Mouse (Mus musculus) heart, postnatal 0 days (tissue): ENCODE data around the gene Lfng. TPM values are rescaled to one million over a fixed set of nuclear protein-coding genes. Genes with fewer than 3 reads are reported as not detected.

ENCODE experiments used
- ATAC-seq: fragments of 200-750 bp; cut with Nextera tagmentation; 2 replicates; pipeline ENCODE4 v1.8.0; 2017; ENCODE audit warnings: low read depth, moderate number of reproducible peaks, moderate library complexity; ENCODE audit not compliant: insufficient read depth
- DNase-seq: peaks from one replicate; pipeline ENCODE4 v3.0.0-alpha.2; 2016; ENCODE audit warnings: low spot score
- H3K27ac ChIP-seq: fragments of 300-500 bp; sonication (generic); 2 replicates; pipeline ENCODE4 v1.5.1; 2014; ENCODE audit warnings: low read depth, mild to moderate bottlenecking
- H3K27me3 ChIP-seq: fragments of 300-500 bp; sonication (generic); 2 replicates; pipeline ENCODE4 v1.6.1; 2014; ENCODE audit warnings: low read length, mixed read lengths; ENCODE audit not compliant: control insufficient read depth, insufficient read depth
- H3K36me3 ChIP-seq: fragments of 300-500 bp; sonication (generic); replicated peaks from 2 replicates; pipeline ENCODE4 v1.6.1; 2014; ENCODE audit warnings: low read length, mixed read lengths; ENCODE audit not compliant: control insufficient read depth, insufficient read depth
- H3K4me1 ChIP-seq: fragments of 300-500 bp; sonication (generic); 2 replicates; pipeline ENCODE4 v1.6.1; 2014; ENCODE audit warnings: antibody characterized with exemption; ENCODE audit not compliant: control insufficient read depth, insufficient read depth
- H3K4me2 ChIP-seq: fragments of 300-500 bp; sonication (generic); 2 replicates; pipeline ENCODE4 v1.6.1; 2014; ENCODE audit warnings: low read depth, mild to moderate bottlenecking, low read length, moderate library complexity
- H3K4me3 ChIP-seq: fragments of 300-500 bp; sonication (generic); 2 replicates; pipeline ENCODE4 v1.5.1; 2014; ENCODE audit warnings: low read depth, low read length
- H3K9ac ChIP-seq: fragments of 300-500 bp; sonication (generic); replicated peaks from 2 replicates; pipeline ENCODE4 v1.6.1; 2014; ENCODE audit warnings: low read depth, low read length, mixed read lengths
- H3K9me3 ChIP-seq: fragments of 300-500 bp; sonication (generic); replicated peaks from 2 replicates; pipeline ENCODE4 v1.6.1; 2016; ENCODE audit warnings: low read length; ENCODE audit not compliant: control insufficient read depth
- CTCF ChIP-seq: IDR thresholded peaks from 2 replicates; pipeline ENCODE4 v1.5.1; 2016; ENCODE audit warnings: antibody characterized with exemption, control low read depth, low read depth
- EP300 ChIP-seq: IDR thresholded peaks from 2 replicates; pipeline ENCODE4 v1.6.1; 2016; ENCODE audit warnings: antibody characterized with exemption, low read depth
- WGBS: fragments of 180-500 bp; shearing (Covaris S2); extraction: QIAGEN DNeasy Blood & Tissue Kit; methylation state at CpG from one replicate; pipeline ENCODE4 v1.1.7; 2014; 5-methylcytosine and 5-hydroxymethylcytosine counted together
- polyA plus RNA-seq: library from polyadenylated mRNA; unstranded; fragments of >200 nt; fragmentation: Nextera tagmentation; extraction: Ambion mirVana; gene quantifications from 2 replicates; pipeline ENCODE4 v1.2.1, GENCODE M21; 2015
- total RNA-seq: library from RNA; depleted of rRNA; stranded (reverse); fragments of >200 nt; gene quantifications from 2 replicates; pipeline ENCODE4 v1.2.3, GENCODE M21; 2014; ENCODE audit warnings: low replicate concordance

The Lfng gene
- total and polyA plus RNA-seq, 2 experiments from 2014 or later: 4.4 to 8.2 TPM

- Histone ChIP-seq H3K4me3 (no peak overlapping the region), H3K4me2 (no peak overlapping the region), H3K4me1 (peaks cover 27% of the 10 kb centered on the region), H3K9ac (no peak overlapping the region), H3K36me3 (no peaks in the 10 kb centered on the region), H3K27ac (peak overlapping the region; percentile 80), H3K9me3 (no peaks in the 10 kb centered on the region), H3K27me3 (no peaks in the 10 kb centered on the region)
- DNase-seq (peak; percentile 78), ATAC-seq (peak; percentile 31)
- TF ChIP-seq CTCF (no peak), EP300 (0 out of 2 replicates have a peak, but pooled peaks have one; percentile 57)
- WGBS: 5% methylated on average over 7 of the region's 7 CpGs
These were observed 45.5 kb downstream of the Lfng start for GRCm38 (mm10) chr5:140652587-140652986.

DNA sequence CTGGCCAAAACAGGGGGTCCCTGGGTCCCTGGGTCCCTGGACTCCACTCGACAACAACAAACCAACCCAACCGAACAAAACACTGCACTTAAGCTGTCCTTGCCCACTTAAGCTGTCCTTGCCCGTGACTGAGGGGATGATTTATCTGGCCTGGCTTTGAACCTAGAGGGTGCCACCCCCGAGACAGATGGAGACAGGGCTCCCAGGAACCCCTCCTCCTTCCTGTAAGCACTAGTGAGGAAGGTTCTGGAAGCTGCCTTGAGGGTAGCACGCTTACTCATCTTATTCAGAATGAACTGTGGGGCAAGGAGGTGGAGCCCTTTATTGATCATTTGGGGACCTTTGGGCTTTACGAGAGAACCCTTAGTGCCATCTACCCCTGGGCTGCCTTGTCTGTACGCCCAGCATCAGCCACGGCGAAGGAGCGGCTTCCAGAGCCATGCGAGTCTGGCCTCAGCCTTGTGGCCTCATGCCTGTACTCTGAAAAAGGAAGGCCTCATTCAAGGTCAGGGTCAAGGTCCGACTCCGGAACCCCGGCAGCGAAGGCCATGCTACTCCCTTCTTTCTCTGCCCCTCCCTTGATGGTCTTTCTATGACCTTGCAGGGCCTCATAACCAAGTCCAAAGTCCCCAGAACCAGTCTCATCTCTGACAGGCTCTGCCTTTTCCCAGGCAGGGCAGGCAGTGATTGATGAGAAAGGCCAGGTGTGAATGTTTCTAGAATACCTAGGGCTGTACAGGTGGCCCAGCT lies 47.2 kb downstream of the Lfng start:
- TF ChIP-seq EP300 (no peak), CTCF (no peak)
- Histone ChIP-seq H3K27me3 (no peaks in the 10 kb centered on the region), H3K4me2 (no peak overlapping the region), H3K9ac (no peak overlapping the region), H3K27ac (no peak overlapping the region), H3K4me3 (no peak overlapping the region), H3K4me1 (peaks cover 20% of the 10 kb centered on the region), H3K36me3 (no peaks in the 10 kb centered on the region), H3K9me3 (no peaks in the 10 kb centered on the region)
- ATAC-seq: no peak
- WGBS: 75% methylated on average over 15 of the region's 15 CpGs
- DNase-seq: no peak

GRCm38 (mm10) chr5:140659607-140660272 lies 52.6 kb downstream of the Lfng start:
- Histone ChIP-seq H3K9me3 (no peaks in the 10 kb centered on the region), H3K9ac (no peak overlapping the region), H3K4me2 (no peak overlapping the region), H3K27ac (no peak overlapping the region), H3K4me1 (peaks cover 18% of the 10 kb centered on the region), H3K36me3 (no peaks in the 10 kb centered on the region), H3K4me3 (no peak overlapping the region), H3K27me3 (no peaks in the 10 kb centered on the region)
- TF ChIP-seq EP300 (no peak), CTCF (no peak)
- WGBS: 53% methylated on average over 16 of the region's 16 CpGs
- DNase-seq (no peak), ATAC-seq (no peak)

- no peak overlapping the region for H3K4me2 ChIP-seq
- ATAC-seq: no peak
- H3K36me3 ChIP-seq: no peaks in the 10 kb centered on the region
- TF ChIP-seq CTCF (no peak), EP300 (no peak)
- no peak for DNase-seq
- peaks cover 18% of the 10 kb centered on the region for H3K4me1 ChIP-seq
- 61% methylated on average over 1 of the region's 1 CpGs for WGBS
- no peak overlapping the region for H3K4me3 ChIP-seq
- no peak overlapping the region for H3K27ac ChIP-seq
- no peak overlapping the region for H3K9ac ChIP-seq
- H3K9me3 ChIP-seq: no peaks in the 10 kb centered on the region
- H3K27me3 ChIP-seq: no peaks in the 10 kb centered on the region
These were observed 53.3 kb downstream of the Lfng start for GRCm38 (mm10) chr5:140660398-140660797.

DNA sequence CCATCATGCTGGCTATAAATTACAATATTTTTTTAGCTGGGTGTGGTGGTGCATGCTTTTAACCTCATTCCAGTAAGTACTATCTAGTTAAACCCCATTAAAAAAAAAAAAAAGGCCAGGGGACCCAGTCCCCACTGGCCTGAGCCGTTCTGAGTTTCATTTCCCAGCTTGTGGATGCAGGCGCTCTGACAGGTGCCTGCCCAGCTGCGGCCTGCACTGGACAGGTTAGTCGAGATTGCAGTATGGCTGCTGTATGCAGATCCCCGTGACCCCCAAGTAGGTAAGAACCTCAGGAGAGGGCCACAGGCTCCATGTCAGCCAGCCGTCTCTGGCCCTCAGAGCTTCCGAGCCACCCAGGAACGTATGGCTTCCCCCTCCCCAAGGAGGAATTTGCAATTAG lies 54.3 kb downstream of the Lfng start:
- Histone ChIP-seq H3K9ac (0 out of 2 replicates have a peak overlapping the region, but pooled peaks have one; percentile 1), H3K4me2 (peak overlapping the region; percentile 28), H3K9me3 (no peaks in the 10 kb centered on the region), H3K4me3 (no peak overlapping the region), H3K4me1 (peaks cover 18% of the 10 kb centered on the region), H3K36me3 (no peaks in the 10 kb centered on the region), H3K27ac (peak overlapping the region; percentile 32; the same call in 1 of the 2 replicates), H3K27me3 (no peaks in the 10 kb centered on the region)
- 48% methylated on average over 8 of the region's 8 CpGs for WGBS
- TF ChIP-seq EP300 (no peak), CTCF (no peak)
- no peak for DNase-seq
- ATAC-seq: no peak
